Mouse (Mus musculus) limb, embryonic 11.5 days (tissue): ENCODE measurements at regions not wholly inside any gene's neighbourhood (a gene's known extent, or its start where the extent isn't known, plus 50 kb on each side); places are given as distances from the start of the nearest gene placed in this dataset.

Experiments
- ATAC-seq: fragments of 200-750 bp; cut with Nextera tagmentation; 2 replicates; pipeline ENCODE4 v1.8.0; 2017; ENCODE audit warnings: low read depth; ENCODE audit not compliant: insufficient number of reproducible peaks, low FRiP score, low TSS enrichment
- DNase-seq: peaks from one replicate; pipeline ENCODE4 v3.0.0-alpha.2; 2015; ENCODE audit warnings: low spot score
- H3K27ac ChIP-seq: fragments of 300-500 bp; sonication (generic); replicated peaks from 2 replicates; pipeline ENCODE4 v1.5.1; 2014; ENCODE audit warnings: low read depth, mild to moderate bottlenecking, low read length
- H3K27me3 ChIP-seq: fragments of 300-500 bp; sonication (generic); 2 replicates; pipeline ENCODE4 v1.6.1; 2014; ENCODE audit warnings: mild to moderate bottlenecking, low read length, mixed read lengths; ENCODE audit not compliant: control insufficient read depth, insufficient read depth
- H3K36me3 ChIP-seq: fragments of 300-500 bp; sonication (generic); 2 replicates; pipeline ENCODE4 v1.6.1; 2014; ENCODE audit warnings: mild to moderate bottlenecking, low read length, moderate library complexity, mixed read lengths; ENCODE audit not compliant: control insufficient read depth, insufficient read depth
- H3K4me1 ChIP-seq: fragments of 300-500 bp; sonication (generic); 2 replicates; pipeline ENCODE4 v1.6.1; 2014; ENCODE audit warnings: low read length, mixed read lengths; ENCODE audit not compliant: control insufficient read depth, insufficient read depth
- H3K4me2 ChIP-seq: fragments of 300-500 bp; sonication (generic); 2 replicates; pipeline ENCODE4 v1.6.1; 2014; ENCODE audit warnings: low read depth, mild to moderate bottlenecking, moderate library complexity; ENCODE audit not compliant: severe bottlenecking
- H3K4me3 ChIP-seq: fragments of 300-500 bp; sonication (generic); 2 replicates; pipeline ENCODE4 v1.5.1; 2014; ENCODE audit warnings: low read depth, low read length
- H3K9ac ChIP-seq: fragments of 300-500 bp; sonication (generic); 2 replicates; pipeline ENCODE4 v1.6.1; 2014; ENCODE audit warnings: mild to moderate bottlenecking, low read length
- H3K9me3 ChIP-seq: fragments of 300-500 bp; sonication (generic); 2 replicates; pipeline ENCODE4 v1.6.1; 2016; ENCODE audit warnings: low read length; ENCODE audit not compliant: control insufficient read depth
- WGBS: fragments of 180-500 bp; shearing (Covaris S2); extraction: QIAGEN DNeasy Blood & Tissue Kit; methylation state at CpG from one replicate; pipeline ENCODE4 v1.1.7; 2014; 5-methylcytosine and 5-hydroxymethylcytosine counted together

GRCm38 (mm10) chr11:40573758-40574139 lies 121.3 kb downstream of the Mat2b start:
- H3K9ac ChIP-seq, result no peak overlapping the region
- H3K27me3 ChIP-seq, result no peaks in the 10 kb centered on the region
- no peak overlapping the region for H3K4me2 ChIP-seq
- no peak overlapping the region for H3K27ac ChIP-seq
- ATAC-seq (no peak), DNase-seq (no peak)
- no peaks in the 10 kb centered on the region for H3K4me1 ChIP-seq
- no peaks in the 10 kb centered on the region for H3K36me3 ChIP-seq
- WGBS, result 21% methylated on average over 3 of the region's 3 CpGs
- H3K9me3 ChIP-seq, result no peaks in the 10 kb centered on the region
- H3K4me3 ChIP-seq, result no peak overlapping the region

- no peak for ATAC-seq
- Histone ChIP-seq H3K27me3 (no peaks in the 10 kb centered on the region), H3K4me3 (no peak overlapping the region), H3K27ac (no peak overlapping the region), H3K9ac (no peak overlapping the region), H3K36me3 (no peaks in the 10 kb centered on the region), H3K4me1 (no peaks in the 10 kb centered on the region), H3K9me3 (no peaks in the 10 kb centered on the region), H3K4me2 (no peak overlapping the region)
- 21% methylated on average over 12 of the region's 12 CpGs for WGBS
- no peak for DNase-seq
These were observed 121.8 kb downstream of the Mat2b start for GRCm38 (mm10) chr11:40572953-40573757.

DNA sequence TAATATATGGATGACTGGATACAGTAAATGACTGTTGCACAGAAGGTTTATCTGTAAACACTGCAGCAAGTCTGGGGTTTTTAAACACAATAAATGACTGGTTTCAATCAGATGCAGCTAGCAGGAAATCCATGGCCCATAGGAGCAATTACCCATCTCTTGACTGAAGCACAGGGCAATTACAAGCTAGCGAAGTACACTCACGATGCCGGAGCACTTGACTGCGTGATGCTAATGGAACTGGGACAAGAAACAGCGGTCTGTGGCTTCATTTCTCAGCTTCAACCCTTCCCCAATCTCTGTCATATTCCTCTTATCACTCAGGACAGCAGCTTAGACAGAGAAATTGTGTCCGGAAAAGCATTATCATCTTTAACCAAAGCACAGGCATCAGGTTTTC lies 132.1 kb downstream of the Mat2b start:
- ATAC-seq (no peak), DNase-seq (no peak)
- no peak overlapping the region for H3K9ac ChIP-seq
- H3K27ac ChIP-seq, result no peak overlapping the region
- no peaks in the 10 kb centered on the region for H3K36me3 ChIP-seq
- H3K4me3 ChIP-seq, result no peak overlapping the region
- H3K27me3 ChIP-seq, result no peaks in the 10 kb centered on the region
- no peaks in the 10 kb centered on the region for H3K9me3 ChIP-seq
- 77% methylated on average over 6 of the region's 6 CpGs for WGBS
- H3K4me1 ChIP-seq, result no peaks in the 10 kb centered on the region
- no peak overlapping the region for H3K4me2 ChIP-seq

DNA sequence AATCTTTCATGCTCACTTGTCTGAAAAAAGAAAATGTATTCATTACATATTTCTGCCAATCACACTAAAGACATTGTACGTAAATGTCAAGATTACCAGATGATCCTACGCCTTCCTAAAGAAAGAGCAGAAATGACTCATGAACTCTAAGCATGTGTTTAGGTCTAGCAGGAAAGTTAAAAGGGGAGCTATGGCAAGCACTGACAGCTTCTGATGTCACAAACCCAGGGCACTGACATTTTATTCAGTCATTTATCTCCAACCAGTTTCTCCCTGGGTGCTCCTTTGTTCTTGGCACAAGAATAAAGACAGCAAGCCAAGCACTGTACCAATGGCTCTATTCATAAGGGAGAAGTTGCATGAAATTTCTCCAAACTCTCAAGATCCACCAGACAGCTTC lies 133.0 kb downstream of the Mat2b start:
- Histone ChIP-seq H3K9me3 (no peaks in the 10 kb centered on the region), H3K4me1 (no peaks in the 10 kb centered on the region), H3K27me3 (no peaks in the 10 kb centered on the region), H3K4me3 (no peak overlapping the region), H3K9ac (no peak overlapping the region), H3K4me2 (no peak overlapping the region), H3K36me3 (no peaks in the 10 kb centered on the region), H3K27ac (no peak overlapping the region)
- 90% methylated on average over 2 of the region's 2 CpGs for WGBS
- DNase-seq, result no peak
- ATAC-seq, result no peak

DNA sequence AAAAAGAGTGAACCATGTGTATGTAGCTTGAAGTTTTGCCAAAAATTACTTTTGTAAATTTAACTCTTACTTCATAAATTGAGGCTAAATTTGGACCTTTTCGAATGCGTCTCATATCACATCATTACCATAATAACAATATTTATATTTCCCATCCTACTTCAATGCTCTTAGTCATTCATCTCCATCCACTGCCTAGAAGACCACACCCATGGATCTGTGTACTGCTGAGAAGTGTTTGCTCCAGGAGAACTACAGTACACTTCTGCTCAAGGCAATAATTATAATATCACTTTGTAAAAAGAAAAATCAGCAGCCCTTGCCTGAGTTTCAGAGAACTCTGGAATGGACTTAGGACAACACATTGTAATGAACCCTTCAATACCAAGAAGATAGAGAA lies 133.6 kb downstream of the Mat2b start:
- Histone ChIP-seq H3K27me3 (no peaks in the 10 kb centered on the region), H3K9me3 (no peaks in the 10 kb centered on the region), H3K4me1 (no peaks in the 10 kb centered on the region), H3K27ac (no peak overlapping the region), H3K9ac (no peak overlapping the region), H3K4me3 (no peak overlapping the region), H3K4me2 (no peak overlapping the region), H3K36me3 (no peaks in the 10 kb centered on the region)
- DNase-seq (no peak), ATAC-seq (no peak)
- 97% methylated on average over 2 of the region's 2 CpGs for WGBS

DNA sequence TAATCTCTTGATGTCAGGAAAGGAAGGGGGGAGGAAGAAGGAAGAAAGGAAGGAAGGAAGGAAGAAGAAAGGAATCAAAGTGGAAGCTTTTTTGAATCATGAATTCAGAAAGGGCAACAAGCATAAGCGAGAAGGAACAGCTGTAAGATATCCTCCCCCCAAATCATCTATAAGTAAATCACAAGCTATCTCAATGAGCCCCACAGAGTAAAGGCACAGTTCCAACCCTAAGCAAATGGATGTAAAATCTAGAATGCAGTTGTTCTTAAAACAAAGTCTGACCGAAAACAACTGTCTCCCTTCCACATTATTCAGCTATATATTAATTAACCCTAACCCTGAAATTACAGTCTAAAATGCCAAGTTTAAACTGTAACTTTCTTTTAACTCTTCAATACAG lies 136.5 kb downstream of the Mat2b start:
- no peak overlapping the region for H3K27ac ChIP-seq
- no peaks in the 10 kb centered on the region for H3K9me3 ChIP-seq
- H3K9ac ChIP-seq, result no peak overlapping the region
- H3K4me2 ChIP-seq, result no peak overlapping the region
- H3K36me3 ChIP-seq, result no peaks in the 10 kb centered on the region
- H3K27me3 ChIP-seq, result no peaks in the 10 kb centered on the region
- DNase-seq, result no peak
- whole genome bisulfite sequencing, result 94% methylated on average over 2 of the region's 2 CpGs
- H3K4me1 ChIP-seq, result no peaks in the 10 kb centered on the region
- no peak overlapping the region for H3K4me3 ChIP-seq
- no peak for ATAC-seq

DNA sequence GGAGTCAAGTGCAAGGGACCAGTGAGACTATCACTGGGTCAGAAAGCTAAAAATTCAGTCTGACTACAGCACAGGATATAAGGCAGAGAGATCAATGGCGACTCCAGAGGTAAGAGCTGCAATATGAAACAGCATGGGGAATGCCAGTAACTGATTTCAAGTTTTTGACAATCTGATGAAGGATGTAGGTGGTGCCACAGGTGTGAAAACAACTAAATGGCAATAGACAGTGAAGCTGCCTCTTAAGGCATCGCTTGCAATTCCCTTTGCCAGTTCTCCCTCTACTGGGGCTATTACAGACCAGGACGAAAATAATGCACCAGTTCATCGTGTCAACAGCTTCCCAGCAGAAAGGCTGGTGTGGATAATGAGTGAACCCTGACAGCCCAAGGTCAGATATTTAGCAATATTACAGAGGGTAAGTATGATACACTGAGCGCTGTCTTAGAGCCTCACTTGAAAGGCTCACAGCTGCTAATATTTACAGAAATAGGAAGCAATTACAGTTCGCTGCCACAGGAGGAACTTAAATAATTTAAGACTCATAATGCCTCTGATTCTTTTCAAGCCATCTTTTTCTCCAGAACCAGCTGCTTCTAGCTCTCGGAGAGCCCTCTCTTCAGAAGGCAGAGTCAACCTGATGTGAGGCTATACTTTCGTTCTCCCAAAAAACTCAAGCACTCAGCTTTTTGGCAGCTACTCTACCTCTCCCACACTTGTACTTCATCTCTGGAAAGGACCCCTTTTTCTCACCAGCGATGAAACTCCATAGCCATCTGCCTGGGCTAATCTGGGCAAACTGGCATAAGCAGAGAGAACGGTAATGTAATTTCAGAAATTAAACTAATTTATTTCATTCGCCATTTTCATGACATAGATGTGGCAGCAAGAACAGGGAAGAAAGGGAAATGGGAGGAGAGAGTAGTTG lies 139.9 kb downstream of the Mat2b start:
- WGBS, result 79% methylated on average over 11 of the region's 11 CpGs
- Histone ChIP-seq H3K4me2 (no peak overlapping the region), H3K36me3 (no peaks in the 10 kb centered on the region), H3K4me1 (no peaks in the 10 kb centered on the region), H3K27me3 (no peaks in the 10 kb centered on the region), H3K4me3 (no peak overlapping the region), H3K9me3 (no peaks in the 10 kb centered on the region), H3K27ac (no peak overlapping the region), H3K9ac (no peak overlapping the region)
- no peak for DNase-seq
- ATAC-seq, result no peak

GRCm38 (mm10) chr11:40552054-40552453 lies 142.9 kb downstream of the Mat2b start:
- Histone ChIP-seq H3K9ac (no peak overlapping the region), H3K9me3 (no peaks in the 10 kb centered on the region), H3K4me1 (no peaks in the 10 kb centered on the region), H3K4me2 (no peak overlapping the region), H3K36me3 (no peaks in the 10 kb centered on the region), H3K4me3 (no peak overlapping the region), H3K27ac (no peak overlapping the region), H3K27me3 (no peaks in the 10 kb centered on the region)
- no peak for DNase-seq
- no peak for ATAC-seq
- WGBS, result 62% methylated on average over 2 of the region's 2 CpGs
